Mouse (Mus musculus): ENCODE measurements around the gene Naxd.

GRCm38 (mm10) chr8:11450184-11451113, 46.9 kb upstream of the Naxd start:
- TF ChIP-seq CTCF (IDR thresholded peaks at IDR 0.05; ENCODE audit: extremely low read depth, insufficient read depth, low read length) (peak; percentile 71), POLR2A (IDR thresholded peaks at IDR 0.05; ENCODE audit: extremely low read depth, insufficient read depth, low read length) (no peak)
